ENCODE assay signal across 8 mouse cellular contexts in genomic region chr15:41325633-41326252, GRCm38 (mm10).
DNase-seq lines count a peak whose midpoint lies in the region; ATAC-seq and TF ChIP-seq lines count a peak whose summit lies in the region.

No protein-coding gene starts in this region.

- H3K4me2 ChIP-seq in forebrain, embryonic 12.5 days, result no peak overlapping the region
- H3K4me2 ChIP-seq in lung, embryonic 14.5 days, result no peak overlapping the region

- DNase-seq in heart, adult 8-10 months (ENCODE audit: low spot score), result peak; percentile 40
- no peak for DNase-seq in heart, embryonic 10.5 days (ENCODE audit: low spot score)
- peak; percentile 28 for DNase-seq in CD4-positive helper T cell, adult 2 months (ENCODE audit: low read depth, low spot score)
- DNase-seq in c-Kit-positive CD71-positive TER-119-negative erythroid progenitor cells, embryonic 14.5 days (ENCODE audit: low read depth), result peak; percentile 11
- DNase-seq in kidney, postnatal 10 days, result peak; percentile 79
- peak; percentile 90 for DNase-seq in lung, embryonic 14.5 days
- DNase-seq in splenic B cell, adult 2 months (ENCODE audit: low read depth, low spot score), result peak; percentile 34

- no peak overlapping the region for H3K9ac ChIP-seq in forebrain, embryonic 12.5 days
- no peak overlapping the region for H3K9ac ChIP-seq in lung, embryonic 14.5 days

- H3K4me3 ChIP-seq in heart, embryonic 10.5 days, result no peak overlapping the region
- H3K4me3 ChIP-seq in forebrain, embryonic 12.5 days (replicated peaks), result no peak overlapping the region
- no peak overlapping the region for H3K4me3 ChIP-seq in lung, embryonic 14.5 days (ENCODE audit: low read depth, low read length)

- TF ChIP-seq CTCF in lung, embryonic 14.5 days (IDR thresholded peaks at IDR 0.05; ENCODE audit: low read depth), result peak; percentile 74

- no peaks in the 10 kb centered on the region for H3K36me3 ChIP-seq in heart, embryonic 10.5 days
- H3K36me3 ChIP-seq in forebrain, embryonic 12.5 days (replicated peaks), result no peaks in the 10 kb centered on the region
- H3K36me3 ChIP-seq in lung, embryonic 14.5 days (ENCODE audit: insufficient read depth), result no peaks in the 10 kb centered on the region
- H3K36me3 ChIP-seq in splenic B cell, adult 2 months (ENCODE audit: control insufficient read depth, insufficient read depth, low read length, poor library complexity, severe bottlenecking), result no peaks in the 10 kb centered on the region

- no peaks in the 10 kb centered on the region for H3K9me3 ChIP-seq in heart, embryonic 10.5 days
- no peaks in the 10 kb centered on the region for H3K9me3 ChIP-seq in forebrain, embryonic 12.5 days
- H3K9me3 ChIP-seq in lung, embryonic 14.5 days (ENCODE audit: low read depth, low read length), result no peaks in the 10 kb centered on the region

- H3K27me3 ChIP-seq in heart, embryonic 10.5 days (ENCODE audit: insufficient read depth, poor library complexity, severe bottlenecking), result no peaks in the 10 kb centered on the region
- H3K27me3 ChIP-seq in forebrain, embryonic 12.5 days, result no peaks in the 10 kb centered on the region
- H3K27me3 ChIP-seq in lung, embryonic 14.5 days (ENCODE audit: insufficient read depth, low read length), result no peaks in the 10 kb centered on the region
- no peaks in the 10 kb centered on the region for H3K27me3 ChIP-seq in splenic B cell, adult 2 months (ENCODE audit: control insufficient read depth, insufficient read depth, low read length, poor library complexity, severe bottlenecking)

- no peaks in the 10 kb centered on the region for H3K4me1 ChIP-seq in heart, embryonic 10.5 days
- H3K4me1 ChIP-seq in forebrain, embryonic 12.5 days, result no peaks in the 10 kb centered on the region
- H3K4me1 ChIP-seq in lung, embryonic 14.5 days (ENCODE audit: insufficient read depth), result no peaks in the 10 kb centered on the region

- peak; percentile 55; the same call in 1 of the 2 replicates for ATAC-seq in forebrain, embryonic 12.5 days (ENCODE audit: low FRiP score)
- no peak for ATAC-seq in lung, embryonic 14.5 days (ENCODE audit: insufficient read depth)

- no peak overlapping the region for H3K27ac ChIP-seq in heart, embryonic 10.5 days
- H3K27ac ChIP-seq in forebrain, embryonic 12.5 days, result no peak overlapping the region
- no peak overlapping the region for H3K27ac ChIP-seq in lung, embryonic 14.5 days (ENCODE audit: low read depth)

- 24% methylated on average over 7 of the region's 7 CpGs for WGBS in heart, embryonic 10.5 days
- 30% methylated on average over 7 of the region's 7 CpGs for WGBS in forebrain, embryonic 12.5 days
- WGBS in lung, embryonic 14.5 days, result 16% methylated on average over 7 of the region's 7 CpGs
